Mouse (Mus musculus) small intestine, adult 2 months (tissue): ENCODE measurements around the gene Ttll8.

Source experiments
- CTCF ChIP-seq: fragments of 200-500 bp; IDR thresholded peaks from 2 replicates; pipeline ENCODE4 v1.5.1; 2012; ENCODE audit warnings: low read depth, mild to moderate bottlenecking, control low read depth, inconsistent platforms, low read length, moderate library complexity, mixed read lengths; ENCODE audit not compliant: insufficient replicate concordance, insufficient read length; ENCODE audit errors: extremely low read depth
- POLR2A ChIP-seq: fragments of 200-500 bp; IDR thresholded peaks from 2 replicates; pipeline ENCODE4 v1.6.1; 2012; ENCODE audit warnings: low read depth, mild to moderate bottlenecking, control low read depth, inconsistent platforms, low read length, moderate library complexity

- TF ChIP-seq POLR2A (no peak), CTCF (no peak)
Observed at GRCm38 (mm10) chr15:88874061-88874460, 80.2 kb downstream of the Ttll8 start.
